Mouse (Mus musculus): ENCODE data around the gene Plxnd1. TPM values are rescaled to one million over a fixed set of nuclear protein-coding genes. Genes with fewer than 3 reads are reported as not detected.

The Plxnd1 gene
- total and polyA plus RNA-seq, 2 experiments from 2014 or later: 37.7 to 82.4 TPM

DNA sequence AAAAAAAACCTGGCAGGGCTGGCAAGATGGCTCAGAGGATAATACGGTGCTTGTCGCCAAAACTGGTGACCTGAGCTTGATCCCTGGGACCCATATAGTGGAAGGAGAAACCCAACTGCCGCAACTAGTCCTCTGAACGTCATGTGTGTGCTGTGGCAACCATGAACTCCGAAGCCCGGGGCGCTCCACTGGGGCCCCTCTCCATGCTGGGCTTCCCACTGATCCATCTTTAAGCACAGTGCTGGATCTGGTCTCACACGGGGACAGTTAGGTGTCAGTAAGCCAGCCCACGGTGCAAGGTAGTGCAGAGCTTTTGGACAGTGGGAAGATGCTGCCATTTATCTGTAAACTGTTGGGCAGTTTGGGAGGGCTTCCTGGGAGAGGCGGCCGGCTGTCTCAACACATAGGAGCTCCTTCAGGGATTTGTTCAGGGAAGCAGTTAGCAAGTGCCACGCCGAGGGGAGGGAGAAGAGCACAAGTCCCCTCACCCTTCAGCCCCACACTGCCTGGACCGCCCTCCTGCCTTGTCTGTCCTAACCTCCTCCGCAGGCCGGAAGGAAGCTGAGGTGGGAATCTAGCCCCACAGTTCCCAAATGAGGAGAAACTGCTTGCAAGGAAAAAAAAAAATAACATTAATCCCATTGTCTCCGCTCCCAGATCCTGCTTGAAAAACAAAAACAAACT lies 10.6 kb upstream of the Plxnd1 start:
- H3K27me3 ChIP-seq (ENCODE audit: control insufficient read depth, insufficient read depth, low read length): no peaks in the 10 kb centered on the region
- peak overlapping the region; percentile 92 for H3K27ac ChIP-seq (ENCODE audit: low read depth)
- TF ChIP-seq EP300 (IDR thresholded peaks at IDR 0.05; ENCODE audit: low read depth): no peak
- no peak for TF ChIP-seq CTCF (IDR thresholded peaks at IDR 0.05; ENCODE audit: low read depth)
- DNase-seq (ENCODE audit: low spot score) (no peak), ATAC-seq (ENCODE audit: insufficient read depth, low read depth) (peak; percentile 10; the same call in 1 of the 2 replicates)
- H3K9ac ChIP-seq (replicated peaks; ENCODE audit: low read depth, low read length): no peak overlapping the region
- H3K9me3 ChIP-seq (replicated peaks; ENCODE audit: control insufficient read depth, low read length): no peaks in the 10 kb centered on the region
- H3K4me1 ChIP-seq (ENCODE audit: control insufficient read depth, insufficient read depth): peaks cover 25% of the 10 kb centered on the region
- H3K4me2 ChIP-seq (ENCODE audit: low read depth, low read length): no peak overlapping the region
- no peak overlapping the region for H3K4me3 ChIP-seq (ENCODE audit: low read depth, low read length)
- 62% methylated on average over 17 of the region's 17 CpGs for WGBS
- no peaks in the 10 kb centered on the region for H3K36me3 ChIP-seq (replicated peaks; ENCODE audit: control insufficient read depth, insufficient read depth, low read length)

- TF ChIP-seq EP300 (IDR thresholded peaks at IDR 0.05; ENCODE audit: low read depth) (no peak), CTCF (IDR thresholded peaks at IDR 0.05; ENCODE audit: low read depth) (no peak)
- Histone ChIP-seq H3K4me2 (ENCODE audit: low read depth, low read length) (no peak overlapping the region), H3K27ac (ENCODE audit: low read depth) (peak overlapping the region; percentile 82), H3K4me3 (ENCODE audit: low read depth, low read length) (no peak overlapping the region), H3K9ac (replicated peaks; ENCODE audit: low read depth, low read length) (no peak overlapping the region), H3K27me3 (ENCODE audit: control insufficient read depth, insufficient read depth, low read length) (no peaks in the 10 kb centered on the region), H3K36me3 (replicated peaks; ENCODE audit: control insufficient read depth, insufficient read depth, low read length) (no peaks in the 10 kb centered on the region), H3K9me3 (replicated peaks; ENCODE audit: control insufficient read depth, low read length) (no peaks in the 10 kb centered on the region), H3K4me1 (ENCODE audit: control insufficient read depth, insufficient read depth) (peaks cover 25% of the 10 kb centered on the region)
- WGBS: 72% methylated on average over 6 of the region's 6 CpGs
- ATAC-seq (ENCODE audit: insufficient read depth, low read depth) (no peak), DNase-seq (ENCODE audit: low spot score) (no peak)
Measured at GRCm38 (mm10) chr6:116004716-116005115, 9.9 kb upstream of the Plxnd1 start.

- Histone ChIP-seq H3K9ac (replicated peaks; ENCODE audit: low read depth, low read length) (no peak overlapping the region), H3K27me3 (ENCODE audit: control insufficient read depth, insufficient read depth, low read length) (no peaks in the 10 kb centered on the region), H3K4me1 (ENCODE audit: control insufficient read depth, insufficient read depth) (peaks cover 25% of the 10 kb centered on the region), H3K27ac (ENCODE audit: low read depth) (peak overlapping the region; percentile 82), H3K36me3 (replicated peaks; ENCODE audit: control insufficient read depth, insufficient read depth, low read length) (no peaks in the 10 kb centered on the region), H3K4me3 (ENCODE audit: low read depth, low read length) (no peak overlapping the region), H3K9me3 (replicated peaks; ENCODE audit: control insufficient read depth, low read length) (no peaks in the 10 kb centered on the region), H3K4me2 (ENCODE audit: low read depth, low read length) (no peak overlapping the region)
- no peak for TF ChIP-seq CTCF (IDR thresholded peaks at IDR 0.05; ENCODE audit: low read depth)
- TF ChIP-seq EP300 (IDR thresholded peaks at IDR 0.05; ENCODE audit: low read depth): peak; percentile 39; the same call in 1 of the 2 replicates
- ATAC-seq (ENCODE audit: insufficient read depth, low read depth) (peak; percentile 28), DNase-seq (ENCODE audit: low spot score) (peak; percentile 73)
- WGBS: 9% methylated on average over 7 of the region's 7 CpGs
Measured at GRCm38 (mm10) chr6:116004069-116004468, 9.3 kb upstream of the Plxnd1 start.

DNA sequence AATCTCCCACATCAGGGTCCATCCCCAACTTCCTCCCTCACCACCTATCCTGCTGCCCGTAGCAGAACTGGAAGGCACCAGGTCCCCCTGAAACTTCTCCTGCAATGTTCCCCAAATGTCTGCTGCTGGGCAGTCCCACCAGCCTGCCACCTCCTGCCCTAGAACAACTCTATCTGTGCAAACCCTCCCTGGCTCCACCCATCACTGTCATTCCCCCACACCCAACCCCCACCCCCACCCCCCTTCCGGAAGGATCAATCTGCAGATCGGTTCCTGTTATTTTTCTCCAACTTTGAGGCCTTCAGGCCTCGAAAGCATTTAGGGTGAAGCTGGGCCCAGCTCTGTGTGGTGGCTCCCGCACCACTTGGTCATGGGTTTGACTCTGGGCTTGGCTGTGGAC lies 8.7 kb upstream of the Plxnd1 start:
- Histone ChIP-seq H3K9me3 (replicated peaks; ENCODE audit: control insufficient read depth, low read length) (no peaks in the 10 kb centered on the region), H3K27me3 (ENCODE audit: control insufficient read depth, insufficient read depth, low read length) (no peaks in the 10 kb centered on the region), H3K36me3 (replicated peaks; ENCODE audit: control insufficient read depth, insufficient read depth, low read length) (no peaks in the 10 kb centered on the region), H3K9ac (replicated peaks; ENCODE audit: low read depth, low read length) (no peak overlapping the region), H3K4me3 (ENCODE audit: low read depth, low read length) (no peak overlapping the region), H3K27ac (ENCODE audit: low read depth) (peak overlapping the region; percentile 82), H3K4me2 (ENCODE audit: low read depth, low read length) (no peak overlapping the region), H3K4me1 (ENCODE audit: control insufficient read depth, insufficient read depth) (peaks cover 27% of the 10 kb centered on the region)
- DNase-seq (ENCODE audit: low spot score) (no peak), ATAC-seq (ENCODE audit: insufficient read depth, low read depth) (no peak)
- TF ChIP-seq EP300 (IDR thresholded peaks at IDR 0.05; ENCODE audit: low read depth): no peak
- TF ChIP-seq CTCF (IDR thresholded peaks at IDR 0.05; ENCODE audit: low read depth): no peak
- WGBS: 49% methylated on average over 5 of the region's 5 CpGs

DNA sequence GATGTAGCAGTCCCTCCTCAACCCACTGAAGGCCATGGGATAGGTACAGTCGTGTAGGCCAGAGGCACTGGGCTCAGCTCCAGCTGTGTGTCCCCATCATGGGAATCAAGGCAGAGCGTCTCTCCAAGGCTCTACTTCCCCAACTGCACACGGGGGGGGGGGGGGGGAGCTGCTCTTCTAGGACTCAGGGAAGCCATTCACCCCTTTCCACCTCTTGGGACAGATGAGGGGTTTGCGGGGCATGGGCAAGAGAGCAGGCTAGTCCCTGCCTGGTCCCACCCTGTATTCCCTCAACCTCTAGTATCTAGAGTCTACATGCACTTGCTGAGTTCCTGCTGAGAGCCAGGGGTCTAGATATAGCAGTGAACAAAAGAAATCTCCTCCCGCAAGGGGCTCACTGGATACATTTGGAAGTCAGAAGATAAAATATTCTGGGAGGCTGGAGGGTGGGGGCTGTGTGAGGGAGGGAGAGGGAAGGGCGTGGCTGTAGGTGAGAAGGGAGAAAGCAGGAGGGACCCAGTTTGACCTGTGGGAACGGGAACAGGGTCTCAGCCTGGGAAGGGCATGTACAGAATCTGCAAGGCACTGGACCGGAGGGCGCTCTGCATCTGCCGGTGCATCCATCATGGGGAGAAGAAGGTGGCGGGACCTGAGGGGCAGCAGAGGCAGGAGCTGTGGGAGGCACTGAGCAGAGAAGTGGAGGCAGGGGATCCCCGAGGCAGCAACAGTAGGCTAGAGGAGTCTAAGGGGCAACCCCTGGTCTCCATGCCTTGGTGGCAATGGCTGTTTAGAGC lies 7.7 kb upstream of the Plxnd1 start:
- H3K27ac ChIP-seq (ENCODE audit: low read depth): peak overlapping the region; percentile 58
- H3K27me3 ChIP-seq (ENCODE audit: control insufficient read depth, insufficient read depth, low read length): no peaks in the 10 kb centered on the region
- H3K4me2 ChIP-seq (ENCODE audit: low read depth, low read length): no peak overlapping the region
- H3K9me3 ChIP-seq (replicated peaks; ENCODE audit: control insufficient read depth, low read length): no peaks in the 10 kb centered on the region
- H3K4me1 ChIP-seq (ENCODE audit: control insufficient read depth, insufficient read depth): peaks cover 29% of the 10 kb centered on the region
- H3K36me3 ChIP-seq (replicated peaks; ENCODE audit: control insufficient read depth, insufficient read depth, low read length): no peaks in the 10 kb centered on the region
- ATAC-seq (ENCODE audit: insufficient read depth, low read depth): no peak
- WGBS: 70% methylated on average over 12 of the region's 12 CpGs
- TF ChIP-seq CTCF (IDR thresholded peaks at IDR 0.05; ENCODE audit: low read depth) (no peak), EP300 (IDR thresholded peaks at IDR 0.05; ENCODE audit: low read depth) (no peak)
- DNase-seq (ENCODE audit: low spot score): no peak
- H3K4me3 ChIP-seq (ENCODE audit: low read depth, low read length): no peak overlapping the region
- H3K9ac ChIP-seq (replicated peaks; ENCODE audit: low read depth, low read length): no peak overlapping the region

Measured in heart, postnatal 0 days (tissue).